Mouse (Mus musculus) liver, adult 2 months (tissue): ENCODE data around the gene Sox6.

ENCODE experiments used
- CTCF ChIP-seq: fragments of 200-500 bp; IDR thresholded peaks from 2 replicates; pipeline ENCODE4 v1.5.1; 2011; ENCODE audit warnings: low read depth, low read length, control low read depth
- POLR2A ChIP-seq: fragments of 200-500 bp; IDR thresholded peaks from 2 replicates; pipeline ENCODE4 v1.6.1; 2011; ENCODE audit warnings: low read length, control low read depth; ENCODE audit not compliant: insufficient read depth; ENCODE audit errors: extremely low read depth

- TF ChIP-seq CTCF (no peak), POLR2A (no peak)
Measured at GRCm38 (mm10) chr7:115486431-115486830, 552.2 kb downstream of the Sox6 start.
